Mouse (Mus musculus) midbrain, embryonic 16.5 days (tissue): ENCODE measurements around the gene Pln. TPM values are rescaled to one million over a fixed set of nuclear protein-coding genes. Genes with fewer than 3 reads are reported as not detected.

ENCODE experiments used
- ATAC-seq: fragments of 200-750 bp; cut with Nextera tagmentation; 2 replicates; pipeline ENCODE4 v1.8.0; 2017; ENCODE audit warnings: moderate TSS enrichment
- H3K27ac ChIP-seq: fragments of 300-500 bp; sonication (generic); 2 replicates; pipeline ENCODE4 v1.5.1; 2014; ENCODE audit warnings: mild to moderate bottlenecking, low read length, mixed read lengths
- H3K27me3 ChIP-seq: fragments of 300-500 bp; sonication (generic); 2 replicates; pipeline ENCODE4 v1.6.1; 2014; ENCODE audit warnings: low read depth, low read length, mixed read lengths; ENCODE audit not compliant: control insufficient read depth, insufficient read depth
- H3K36me3 ChIP-seq: fragments of 300-500 bp; sonication (generic); 2 replicates; pipeline ENCODE4 v1.6.1; 2014; ENCODE audit warnings: mild to moderate bottlenecking, low read length, moderate library complexity, mixed read lengths; ENCODE audit not compliant: control insufficient read depth, insufficient read depth
- H3K4me1 ChIP-seq: fragments of 300-500 bp; sonication (generic); 2 replicates; pipeline ENCODE4 v1.6.1; 2014; ENCODE audit warnings: mild to moderate bottlenecking, low read length, mixed read lengths; ENCODE audit not compliant: control insufficient read depth, insufficient read depth
- H3K4me2 ChIP-seq: fragments of 300-500 bp; sonication (generic); 2 replicates; pipeline ENCODE4 v1.6.1; 2014; ENCODE audit warnings: mild to moderate bottlenecking, low read length, mixed read lengths
- H3K4me3 ChIP-seq: fragments of 300-500 bp; sonication (generic); 2 replicates; pipeline ENCODE4 v1.5.1; 2014; ENCODE audit warnings: low read depth, mild to moderate bottlenecking, low read length, moderate library complexity, mixed read lengths
- H3K9ac ChIP-seq: fragments of 300-500 bp; sonication (generic); 2 replicates; pipeline ENCODE4 v1.6.1; 2014; ENCODE audit warnings: low read depth, low read length, mixed read lengths
- H3K9me3 ChIP-seq: fragments of 300-500 bp; sonication (generic); replicated peaks from 2 replicates; pipeline ENCODE4 v1.6.1; 2014; ENCODE audit warnings: mild to moderate bottlenecking, low read length, mixed read lengths; ENCODE audit not compliant: control insufficient read depth, poor library complexity, severe bottlenecking
- WGBS: fragments of 180-500 bp; shearing (Covaris S2); extraction: QIAGEN DNeasy Blood & Tissue Kit; methylation state at CpG from one replicate; pipeline ENCODE4 v1.1.7; 2014; 5-methylcytosine and 5-hydroxymethylcytosine counted together
- polyA plus RNA-seq: library from polyadenylated mRNA; unstranded; fragments of >200 nt; fragmentation: Nextera tagmentation; extraction: Ambion mirVana; gene quantifications from 2 replicates; pipeline ENCODE4 v1.2.1, GENCODE M21; 2015

The Pln gene
- polyA plus RNA-seq, 1 experiment from 2014 or later = 0.88 TPM

DNA sequence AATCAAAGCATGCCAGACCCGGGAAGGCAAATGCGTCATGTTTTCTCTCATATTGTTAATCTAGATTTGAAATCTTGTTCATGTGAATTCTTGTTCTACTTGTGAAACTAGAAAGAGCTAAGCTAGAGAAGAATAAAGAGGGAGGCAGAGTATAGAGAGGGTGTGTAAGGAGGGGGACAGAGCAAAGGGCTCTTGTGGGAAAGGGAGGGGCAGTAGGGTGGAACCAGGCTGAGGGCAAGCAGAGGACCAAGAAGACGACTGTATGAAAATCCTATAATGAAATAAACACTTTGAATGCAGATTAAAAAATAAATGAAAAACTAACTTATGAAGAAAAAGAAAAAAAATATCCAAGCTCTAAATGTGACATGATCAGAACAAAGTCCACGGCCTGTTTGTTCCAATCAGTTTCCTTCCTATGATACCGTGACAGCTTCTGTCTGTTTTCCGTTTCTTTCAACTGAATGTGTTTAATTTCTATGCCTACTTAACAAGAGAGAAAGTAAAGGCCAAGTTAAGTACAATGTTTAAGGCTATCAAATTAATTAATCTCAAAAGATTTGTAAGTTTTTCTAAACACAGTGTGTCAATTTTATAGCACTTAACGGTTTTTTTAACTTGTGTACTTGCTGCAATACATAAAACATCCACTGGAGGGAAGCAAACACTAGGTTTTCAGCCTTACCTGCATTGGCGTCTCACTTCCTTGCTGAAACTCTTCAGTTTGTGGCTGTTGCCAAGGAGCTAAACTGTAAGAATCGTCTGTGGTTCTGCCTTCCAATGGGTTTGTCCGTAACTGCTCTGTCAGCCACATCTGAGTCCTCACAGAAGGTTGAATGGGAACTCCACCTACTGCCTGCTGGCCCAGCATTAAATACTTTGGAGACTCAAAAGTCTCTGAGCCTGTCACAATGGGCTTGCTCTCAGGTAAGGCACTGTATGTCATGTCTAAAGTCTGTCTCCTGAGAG lies 10.6 kb downstream of the Pln start:
- H3K4me1 ChIP-seq = no peaks in the 10 kb centered on the region
- no peak overlapping the region for H3K27ac ChIP-seq
- no peak overlapping the region for H3K4me2 ChIP-seq
- peak; percentile 85 for ATAC-seq
- no peaks in the 10 kb centered on the region for H3K36me3 ChIP-seq
- no peaks in the 10 kb centered on the region for H3K27me3 ChIP-seq
- no peak overlapping the region for H3K4me3 ChIP-seq
- no peak overlapping the region for H3K9ac ChIP-seq
- WGBS = 58% methylated on average over 10 of the region's 10 CpGs
- no peaks in the 10 kb centered on the region for H3K9me3 ChIP-seq

GRCm38 (mm10) chr10:53349254-53349653 lies 11.8 kb downstream of the Pln start:
- Histone ChIP-seq H3K27me3 (no peaks in the 10 kb centered on the region), H3K9ac (no peak overlapping the region), H3K4me1 (no peaks in the 10 kb centered on the region), H3K36me3 (no peaks in the 10 kb centered on the region), H3K4me2 (no peak overlapping the region), H3K4me3 (no peak overlapping the region), H3K9me3 (no peaks in the 10 kb centered on the region), H3K27ac (no peak overlapping the region)
- WGBS = 85% methylated on average over 1 of the region's 1 CpGs
- no peak for ATAC-seq

GRCm38 (mm10) chr10:53353665-53354064 lies 16.2 kb downstream of the Pln start:
- Histone ChIP-seq H3K27me3 (no peaks in the 10 kb centered on the region), H3K27ac (no peak overlapping the region), H3K4me2 (no peak overlapping the region), H3K36me3 (no peaks in the 10 kb centered on the region), H3K9me3 (no peaks in the 10 kb centered on the region), H3K4me3 (no peak overlapping the region), H3K4me1 (no peaks in the 10 kb centered on the region), H3K9ac (no peak overlapping the region)
- whole genome bisulfite sequencing = 87% methylated on average over 3 of the region's 3 CpGs
- ATAC-seq = no peak

GRCm38 (mm10) chr10:53359016-53359415 lies 21.5 kb downstream of the Pln start:
- Histone ChIP-seq H3K4me3 (no peak overlapping the region), H3K36me3 (no peaks in the 10 kb centered on the region), H3K4me2 (no peak overlapping the region), H3K4me1 (no peaks in the 10 kb centered on the region), H3K9ac (no peak overlapping the region), H3K9me3 (no peaks in the 10 kb centered on the region), H3K27me3 (no peaks in the 10 kb centered on the region), H3K27ac (no peak overlapping the region)
- no peak for ATAC-seq
- 87% methylated on average over 3 of the region's 3 CpGs for WGBS

GRCm38 (mm10) chr10:53364311-53364710 lies 26.8 kb downstream of the Pln start:
- H3K27ac ChIP-seq = no peak overlapping the region
- no peak for ATAC-seq
- no peaks in the 10 kb centered on the region for H3K9me3 ChIP-seq
- no peaks in the 10 kb centered on the region for H3K36me3 ChIP-seq
- no peak overlapping the region for H3K4me3 ChIP-seq
- H3K9ac ChIP-seq = no peak overlapping the region
- no peaks in the 10 kb centered on the region for H3K27me3 ChIP-seq
- H3K4me2 ChIP-seq = no peak overlapping the region
- 0 out of 2 replicates have a peak, but pooled peaks cover 2% of the 10 kb centered on the region for H3K4me1 ChIP-seq

- no peak overlapping the region for H3K9ac ChIP-seq
- H3K36me3 ChIP-seq = 0 out of 2 replicates have a peak, but pooled peaks cover 3% of the 10 kb centered on the region
- H3K27me3 ChIP-seq = no peaks in the 10 kb centered on the region
- H3K4me2 ChIP-seq = no peak overlapping the region
- no peak for ATAC-seq
- 0 out of 2 replicates have a peak, but pooled peaks cover 2% of the 10 kb centered on the region for H3K4me1 ChIP-seq
- no peak overlapping the region for H3K27ac ChIP-seq
- H3K4me3 ChIP-seq = no peak overlapping the region
- peaks cover 3% of the 10 kb centered on the region; the same call in 1 of the 2 replicates for H3K9me3 ChIP-seq
- WGBS = 94% methylated on average over 2 of the region's 2 CpGs
Measured at GRCm38 (mm10) chr10:53367265-53367664, 29.8 kb downstream of the Pln start.

- 92% methylated on average over 6 of the region's 6 CpGs for WGBS
- Histone ChIP-seq H3K9ac (no peak overlapping the region), H3K4me2 (no peak overlapping the region), H3K4me1 (peaks cover 18% of the 10 kb centered on the region), H3K36me3 (0 out of 2 replicates have a peak, but pooled peaks cover 3% of the 10 kb centered on the region), H3K27ac (no peak overlapping the region), H3K4me3 (no peak overlapping the region), H3K27me3 (no peaks in the 10 kb centered on the region), H3K9me3 (peaks cover 3% of the 10 kb centered on the region; the same call in 1 of the 2 replicates)
- ATAC-seq = no peak
Measured at GRCm38 (mm10) chr10:53373885-53374578, 36.6 kb downstream of the Pln start.

DNA sequence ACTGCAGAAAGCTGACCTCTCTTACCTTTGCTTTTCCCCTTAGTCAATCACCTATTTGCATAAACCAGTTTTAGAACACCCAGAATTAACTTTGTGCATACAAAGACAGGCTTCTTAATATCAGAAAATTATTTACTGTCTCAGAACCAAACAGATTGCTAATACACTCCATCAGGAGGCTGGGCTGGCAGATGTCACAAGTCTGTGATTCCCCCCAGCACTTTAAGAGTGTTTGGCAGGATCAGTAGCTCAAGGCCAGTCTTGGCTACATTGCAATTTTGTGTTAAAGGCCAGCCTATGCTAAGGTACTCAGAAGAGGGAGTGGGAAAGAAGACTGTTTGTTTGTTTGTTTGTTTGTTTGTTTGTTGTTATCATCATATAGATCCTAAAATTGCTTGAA lies 39.6 kb downstream of the Pln start:
- Histone ChIP-seq H3K4me3 (no peak overlapping the region), H3K27ac (no peak overlapping the region), H3K36me3 (no peaks in the 10 kb centered on the region), H3K9me3 (no peaks in the 10 kb centered on the region), H3K4me2 (peak overlapping the region; percentile 26), H3K9ac (0 out of 2 replicates have a peak overlapping the region, but pooled peaks have one; percentile 5), H3K4me1 (peaks cover 18% of the 10 kb centered on the region), H3K27me3 (no peaks in the 10 kb centered on the region)
- no peak for ATAC-seq

- Histone ChIP-seq H3K27ac (no peak overlapping the region), H3K36me3 (no peaks in the 10 kb centered on the region), H3K4me2 (peak overlapping the region; percentile 60), H3K27me3 (no peaks in the 10 kb centered on the region), H3K4me3 (peak overlapping the region; percentile 98), H3K9me3 (no peaks in the 10 kb centered on the region), H3K9ac (no peak overlapping the region), H3K4me1 (peaks cover 18% of the 10 kb centered on the region)
- 74% methylated on average over 6 of the region's 6 CpGs for WGBS
- ATAC-seq = no peak
Measured at GRCm38 (mm10) chr10:53378296-53378695, 40.8 kb downstream of the Pln start.
